Mouse (Mus musculus) frontal cortex, postnatal 25 days (tissue): ENCODE results near the gene Gm45194.

Source experiments
- DNase-seq, 2 experiments: peaks; one replicate each; pipeline ENCODE4 v3.0.0; 2022; ENCODE audit warnings: low spot score in 2 of 2

The Gm45194 gene

DNA sequence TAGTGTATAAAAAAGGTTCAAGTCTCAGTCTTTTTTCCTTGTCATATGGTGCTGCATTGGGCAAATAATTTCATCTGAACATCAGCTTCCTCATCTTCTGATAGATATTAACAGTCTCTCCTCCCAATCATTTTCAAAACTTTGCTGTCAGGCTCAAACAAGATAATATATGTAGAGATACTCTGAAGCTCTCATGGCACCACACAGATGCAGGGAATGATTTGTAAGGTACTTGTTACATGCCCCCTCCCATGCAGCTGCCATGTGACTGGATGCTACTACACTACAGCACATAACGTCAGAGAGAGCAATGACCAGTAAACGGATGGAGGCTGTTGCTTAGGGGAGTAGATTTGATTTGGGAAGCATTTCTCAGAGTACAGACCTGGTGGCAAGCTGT is at the start of gene Gm45194:
Gene Gm45194, plus strand, starts transcription at position 301 of the 400 bp plus-strand sequence.
- DNase-seq, result no peak

- DNase-seq, result no peak
Observed at GRCm38 (mm10) chrX:111855878-111856277, 35.3 kb upstream of the Gm45194 start.

GRCm38 (mm10) chrX:111881251-111881650 is 9.9 kb upstream of the Gm45194 start:
- DNase-seq, result no peak

GRCm38 (mm10) chrX:111894321-111895050 is 3.3 kb downstream of the Gm45194 start:
- DNase-seq, result no peak

DNA sequence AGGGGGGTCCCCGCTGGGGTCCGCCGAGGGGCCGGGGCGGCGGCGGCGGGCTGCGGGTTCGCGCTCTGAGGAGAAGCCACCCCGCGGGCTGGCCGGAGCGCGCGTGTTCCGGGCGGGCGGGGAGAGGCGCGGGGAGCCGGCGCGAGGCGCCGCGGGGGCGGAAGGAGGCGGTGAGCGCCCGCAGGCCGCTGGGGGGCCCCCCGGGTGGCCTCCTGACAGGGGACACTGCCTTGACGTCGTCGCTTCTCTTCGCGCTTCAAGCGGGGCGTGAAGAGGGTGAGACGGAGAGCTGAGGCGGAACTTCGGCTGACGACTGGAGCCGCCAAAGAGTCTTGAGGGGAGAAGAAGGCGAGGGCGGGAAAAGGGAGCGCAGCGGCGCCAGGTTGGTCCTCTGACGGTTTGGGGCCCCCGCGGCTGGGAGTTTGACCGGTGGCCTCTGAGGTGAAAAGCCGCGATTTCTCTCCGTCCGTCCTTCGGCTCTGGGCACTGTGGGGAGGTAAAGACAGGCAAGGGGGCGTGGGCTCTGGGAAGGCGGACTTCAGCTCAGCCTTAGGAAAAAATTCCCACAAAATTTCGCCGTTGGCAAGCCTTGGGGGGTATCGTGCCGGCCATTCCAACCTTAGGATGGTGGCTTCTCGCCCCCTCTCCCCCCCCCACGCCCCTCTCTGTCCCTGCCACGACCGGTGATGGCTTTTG is 4.0 kb downstream of the Gm45194 start:
- DNase-seq, result no peak

DNA sequence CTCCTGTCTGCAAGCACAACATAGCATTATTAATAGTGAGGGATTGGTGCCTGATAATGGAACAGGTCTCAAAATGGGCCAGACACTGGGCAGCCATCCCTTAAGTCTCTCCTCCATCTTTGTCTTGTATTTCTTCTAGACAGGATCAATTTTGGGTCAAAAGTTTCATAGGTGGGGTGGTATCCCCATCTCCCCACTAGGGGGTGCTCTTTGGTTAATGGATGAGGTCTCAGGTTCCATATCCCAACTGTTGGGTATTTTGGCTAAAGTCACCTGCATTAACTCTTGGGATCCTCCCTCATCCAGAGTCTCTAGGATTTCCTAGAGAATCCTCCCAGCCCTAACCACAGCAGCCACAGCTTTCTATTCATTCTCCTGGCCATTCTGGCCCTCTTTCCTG is 26.2 kb downstream of the Gm45194 start:
- DNase-seq, result no peak

DNA sequence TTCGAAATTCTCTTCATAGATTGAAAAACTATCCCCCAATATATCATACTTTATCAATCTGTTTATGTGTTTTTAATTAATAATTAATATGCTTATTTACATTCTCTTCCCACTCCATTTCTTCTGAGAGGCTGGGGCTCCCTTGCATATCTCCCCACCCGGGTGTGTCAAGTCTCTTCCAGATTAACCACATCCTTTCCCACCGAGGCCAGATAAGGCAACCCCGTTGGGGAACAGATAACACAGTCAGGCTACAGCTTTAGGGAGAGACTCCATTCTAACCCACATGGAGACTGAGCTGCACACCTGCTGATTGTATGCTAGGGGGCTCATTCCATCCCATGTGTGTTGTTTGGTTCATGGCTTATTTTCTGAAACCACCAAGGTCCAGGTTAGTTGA is 69.7 kb downstream of the Gm45194 start:
- DNase-seq, result no peak

DNA sequence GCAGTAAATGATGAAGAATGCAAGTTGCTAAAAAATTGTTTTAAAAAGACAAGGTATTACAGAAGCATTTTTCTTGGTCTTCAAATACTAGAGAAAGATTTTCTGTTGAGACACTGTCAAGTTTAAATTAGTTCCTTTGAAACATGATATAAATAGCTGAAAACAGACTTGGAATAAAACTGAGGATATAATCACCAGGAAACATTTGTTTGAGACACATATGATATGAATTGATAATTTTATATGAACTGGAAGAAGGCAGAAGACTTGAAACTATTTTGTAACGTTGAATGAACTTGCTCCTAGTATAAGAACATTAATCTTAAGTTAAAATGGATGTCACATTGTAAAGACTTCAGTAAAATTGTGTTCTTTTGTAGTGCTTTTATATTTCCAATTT is 108.5 kb downstream of the Gm45194 start:
- DNase-seq, result no peak

GRCm38 (mm10) chrX:112010707-112011106 is 119.5 kb downstream of the Gm45194 start, which contains the start of gene Tex16:
Gene Tex16 (plus strand): TSS chrX:112011007.
- no peak for DNase-seq

DNA sequence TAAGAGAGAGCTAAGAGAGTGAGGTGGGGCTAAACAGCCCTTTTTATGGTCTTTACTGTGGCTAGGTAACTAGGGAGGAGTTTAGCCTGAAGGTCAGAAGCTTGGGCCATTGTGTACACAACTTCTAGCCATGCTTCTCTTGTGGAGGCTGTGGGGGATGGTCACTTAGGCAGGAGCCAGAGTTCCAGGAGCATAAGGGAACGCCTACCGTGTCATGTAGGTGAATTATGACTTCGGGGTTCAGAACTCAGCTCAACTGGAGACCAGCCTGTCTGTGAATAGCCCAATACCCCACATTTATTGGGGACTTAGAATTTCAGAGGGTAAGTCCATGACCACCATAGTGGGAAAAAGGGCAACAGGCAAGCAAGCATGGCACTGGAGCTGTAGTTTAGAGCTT is 347.6 kb downstream of the Gm45194 start, which contains the start of gene 4933403O08Rik:
Gene 4933403O08Rik, plus strand, starts transcription at position 301 of the 400 bp plus-strand sequence.
- DNase-seq, result no peak

DNA sequence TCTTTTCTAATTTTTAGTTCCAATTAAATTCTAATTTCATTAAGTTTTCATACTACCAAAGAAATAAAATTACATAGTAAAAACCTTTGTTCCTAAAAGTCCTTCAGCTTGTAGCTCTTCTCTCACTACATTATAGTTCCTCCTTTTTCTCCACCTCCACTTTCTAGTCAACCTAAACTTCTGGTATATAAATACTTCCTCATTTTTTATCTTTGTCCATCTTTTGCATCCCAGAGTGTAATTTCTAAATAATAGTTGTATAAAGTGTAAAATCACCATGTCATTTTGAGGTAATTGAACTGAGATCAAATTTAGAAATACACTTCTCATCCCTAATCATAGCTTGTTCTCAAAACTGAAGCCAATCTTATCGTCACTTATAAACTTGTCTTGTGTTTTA is 351.7 kb downstream of the Gm45194 start:
- no peak for DNase-seq

DNA sequence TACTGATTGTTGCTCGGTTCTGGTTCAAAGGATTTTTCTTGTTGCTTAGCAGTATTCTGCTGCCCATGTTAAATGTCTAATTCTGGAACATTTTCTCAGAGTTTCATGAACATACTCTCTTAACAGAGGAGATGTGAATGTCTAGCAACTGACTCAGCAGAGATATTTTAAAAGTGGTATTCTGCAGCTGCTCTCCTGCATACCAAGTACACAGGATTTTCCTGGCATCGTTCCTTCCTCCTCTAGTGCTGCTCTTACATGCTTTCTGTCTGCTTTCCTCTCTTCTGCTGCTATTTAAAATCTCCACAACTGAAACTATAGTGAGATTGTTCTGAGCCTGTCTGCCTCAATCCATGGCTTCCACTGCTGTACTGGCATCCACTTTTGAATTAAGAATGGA is 364.3 kb downstream of the Gm45194 start:
- no peak for DNase-seq

DNA sequence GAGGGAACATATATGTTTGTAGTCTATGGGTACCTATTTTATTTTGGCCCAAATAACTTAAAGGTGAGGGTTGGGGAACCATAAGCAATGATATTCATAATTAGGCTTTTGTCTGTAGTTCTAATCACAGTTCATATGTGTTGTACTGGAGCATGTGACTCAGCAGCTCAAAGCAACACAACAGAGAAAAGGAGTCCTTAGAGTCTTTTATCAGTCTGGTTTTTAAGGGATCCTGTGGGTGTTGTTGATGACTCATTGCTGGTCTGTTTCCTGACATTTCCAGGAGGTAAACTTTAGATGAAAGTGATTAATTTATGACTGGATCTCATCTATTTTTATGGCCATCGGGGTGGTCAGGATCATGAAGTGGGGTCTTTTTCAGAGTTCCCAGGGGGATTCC is 382.4 kb downstream of the Gm45194 start:
- no peak for DNase-seq
